Mouse (Mus musculus): ENCODE data around the gene Sec13. TPM values are rescaled to one million over a fixed set of nuclear protein-coding genes. Genes with fewer than 3 reads are reported as not detected.

The Sec13 gene
- total RNA-seq (2021) = 10 to 100 TPM; 64.4 to 65.6 TPM

- peak; percentile 86 to 88 for DNase-seq (ENCODE audit: low spot score in 2 of 2)
- intact Hi-C loops (cut with DNase I) = no loop called here
These were observed at the start of gene Sec13 for GRCm38 (mm10) chr6:113740236-113741217. Gene Sec13 (minus strand): TSS chr6:113740743.

GRCm38 (mm10) chr6:113787459-113787968 is 47.0 kb upstream of the Sec13 start:
- intact Hi-C loops (cut with DNase I) = no loop called here
- DNase-seq (ENCODE audit: low spot score in 2 of 2) = no peak

- no peak for DNase-seq (ENCODE audit: low spot score in 2 of 2)
- intact Hi-C loops (cut with DNase I) = no loop called here
These were observed 45.1 kb upstream of the Sec13 start for GRCm38 (mm10) chr6:113785658-113786057.

GRCm38 (mm10) chr6:113778229-113778753 is 37.7 kb upstream of the Sec13 start:
- intact Hi-C loops (cut with DNase I) = no loop called here
- DNase-seq (ENCODE audit: low spot score in 2 of 2) = no peak

- DNase-seq (ENCODE audit: low spot score in 2 of 2) = peak in 1 of 2 experiments; percentile 46
- intact Hi-C loops (cut with DNase I) = no loop called here
These were observed 28.3 kb upstream of the Sec13 start for GRCm38 (mm10) chr6:113768804-113769203.

GRCm38 (mm10) chr6:113761644-113762043 is 21.1 kb upstream of the Sec13 start:
- peak; percentile 56 to 58 for DNase-seq (ENCODE audit: low spot score in 2 of 2)
- intact Hi-C loops (cut with DNase I) = loop anchor here (2.0 kb wide), 1 partner anchor 313 kb away; no protein-coding TSS in a partner anchor

GRCm38 (mm10) chr6:113749119-113749685 is 8.7 kb upstream of the Sec13 start:
- intact Hi-C loops (cut with DNase I) = no loop called here
- DNase-seq (ENCODE audit: low spot score in 2 of 2) = no peak

GRCm38 (mm10) chr6:113748351-113748750 is 7.8 kb upstream of the Sec13 start:
- peak in 1 of 2 experiments; percentile 53 for DNase-seq (ENCODE audit: low spot score in 2 of 2)
- intact Hi-C loops (cut with DNase I) = no loop called here

GRCm38 (mm10) chr6:113747284-113747683 is 6.7 kb upstream of the Sec13 start:
- DNase-seq (ENCODE audit: low spot score in 2 of 2) = no peak

GRCm38 (mm10) chr6:113745117-113745516 is 4.6 kb upstream of the Sec13 start:
- intact Hi-C loops (cut with DNase I) = no loop called here
- no peak for DNase-seq (ENCODE audit: low spot score in 2 of 2)

More at GRCm38 (mm10) chr6:113747284-113747683, 6.7 kb upstream of the Sec13 start:
- intact Hi-C loops (cut with DNase I) = no loop called here

- intact Hi-C loops (cut with DNase I) = no loop called here
- peak in 1 of 2 experiments; percentile 21 for DNase-seq (ENCODE audit: low spot score in 2 of 2)
These were observed 2.6 kb upstream of the Sec13 start for GRCm38 (mm10) chr6:113743111-113743510.

GRCm38 (mm10) chr6:113742321-113742720 is 1.8 kb upstream of the Sec13 start:
- intact Hi-C loops (cut with DNase I) = no loop called here

GRCm38 (mm10) chr6:113741425-113741824 is 882 bp upstream of the Sec13 start:
- no peak for DNase-seq (ENCODE audit: low spot score in 2 of 2)
- intact Hi-C loops (cut with DNase I) = no loop called here

More at GRCm38 (mm10) chr6:113742321-113742720, 1.8 kb upstream of the Sec13 start:
- DNase-seq (ENCODE audit: low spot score in 2 of 2) = peak in 1 of 2 experiments; percentile 16

GRCm38 (mm10) chr6:113737318-113738046 is 3.1 kb downstream of the Sec13 start:
- intact Hi-C loops (cut with DNase I) = no loop called here
- no peak for DNase-seq (ENCODE audit: low spot score in 2 of 2)

GRCm38 (mm10) chr6:113731296-113731695 is 9.2 kb downstream of the Sec13 start:
- intact Hi-C loops (cut with DNase I) = no loop called here
- no peak for DNase-seq (ENCODE audit: low spot score in 2 of 2)

- intact Hi-C loops (cut with DNase I) = no loop called here
- no peak for DNase-seq (ENCODE audit: low spot score in 2 of 2)
These were observed 12.4 kb downstream of the Sec13 start for GRCm38 (mm10) chr6:113728181-113728580.

GRCm38 (mm10) chr6:113721061-113721460 is 19.5 kb downstream of the Sec13 start:
- DNase-seq (ENCODE audit: low spot score in 2 of 2) = no peak
- intact Hi-C loops (cut with DNase I) = no loop called here

GRCm38 (mm10) chr6:113719878-113720277 is 20.7 kb downstream of the Sec13 start, which contains the start of gene Ghrl:
Gene Ghrl (minus strand): TSS chr6:113719880.
- intact Hi-C loops (cut with DNase I) = no loop called here
- DNase-seq (ENCODE audit: low spot score in 2 of 2) = no peak

GRCm38 (mm10) chr6:113717541-113717940 is 23.0 kb downstream of the Sec13 start:
- DNase-seq (ENCODE audit: low spot score in 2 of 2) = no peak
- intact Hi-C loops (cut with DNase I) = no loop called here
